Mouse (Mus musculus): ENCODE data around the gene Plekha6. TPM values are rescaled to one million over a fixed set of nuclear protein-coding genes. Genes with fewer than 3 reads are reported as not detected.
"Not testable (repeated sequence)": the region's sequence is repeated elsewhere in the genome, so short reads cannot be mapped to it uniquely, and the experiment has no call there.

Gene Plekha6
- polyA plus RNA-seq, 1 experiment from 2014 or later = 17.7 TPM

DNA sequence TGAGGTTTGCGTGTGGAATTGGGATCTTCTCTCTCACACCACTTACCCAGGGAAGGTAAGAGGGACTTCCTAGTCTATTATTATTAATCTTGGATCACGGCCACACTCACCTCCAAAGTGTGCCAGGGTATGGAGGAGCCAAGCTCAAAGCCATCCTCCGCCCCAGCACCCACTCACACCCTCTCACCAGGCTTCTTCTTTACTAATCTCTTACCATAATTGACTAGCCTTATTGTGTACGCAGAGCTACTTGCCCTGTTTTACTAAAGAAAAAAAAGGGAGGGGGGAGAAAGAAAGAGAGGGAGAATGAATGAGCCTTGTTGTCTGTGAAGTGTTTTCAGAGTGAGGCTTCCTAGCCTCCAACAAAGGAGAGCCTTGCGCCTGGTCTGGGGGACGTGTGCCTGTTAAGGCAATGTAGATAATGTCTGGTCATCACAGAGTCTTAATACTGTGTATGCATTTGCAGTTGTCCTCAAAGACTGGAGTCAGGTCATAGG lies 164.3 kb downstream of the Plekha6 start:
- Histone ChIP-seq H3K4me3 (replicated peaks; ENCODE audit: low read length) (no peak overlapping the region), H3K9me3 (replicated peaks; ENCODE audit: control insufficient read depth, low read length) (no peaks in the 10 kb centered on the region), H3K36me3 (ENCODE audit: control insufficient read depth, insufficient read depth, low read length) (no peaks in the 10 kb centered on the region), H3K4me1 (ENCODE audit: control insufficient read depth, insufficient read depth, low read length) (peaks cover 10% of the 10 kb centered on the region), H3K4me2 (ENCODE audit: low read depth, low read length) (no peak overlapping the region), H3K9ac (ENCODE audit: low read length) (no peak overlapping the region), H3K27ac (ENCODE audit: low read length) (no peak overlapping the region), H3K27me3 (ENCODE audit: control insufficient read depth, insufficient read depth, low read length) (peaks cover 15% of the 10 kb centered on the region)
- ATAC-seq (ENCODE audit: insufficient read depth, low FRiP score) = no peak
- 77% methylated on average over 6 of the region's 6 CpGs for WGBS

GRCm38 (mm10) chr1:133328896-133329637 lies 165.1 kb downstream of the Plekha6 start:
- ATAC-seq (ENCODE audit: insufficient read depth, low FRiP score) = no peak

GRCm38 (mm10) chr1:133329638-133329964 lies 165.6 kb downstream of the Plekha6 start:
- H3K4me1 ChIP-seq (ENCODE audit: control insufficient read depth, insufficient read depth, low read length) = peaks cover 10% of the 10 kb centered on the region
- peak overlapping the region; percentile 29 for H3K4me3 ChIP-seq (replicated peaks; ENCODE audit: low read length)
- ATAC-seq (ENCODE audit: insufficient read depth, low FRiP score) = no peak
- H3K9ac ChIP-seq (ENCODE audit: low read length) = peak overlapping the region; percentile 58
- H3K27ac ChIP-seq (ENCODE audit: low read length) = no peak overlapping the region
- no peaks in the 10 kb centered on the region for H3K9me3 ChIP-seq (replicated peaks; ENCODE audit: control insufficient read depth, low read length)
- no peaks in the 10 kb centered on the region for H3K36me3 ChIP-seq (ENCODE audit: control insufficient read depth, insufficient read depth, low read length)
- WGBS = 27% methylated on average over 7 of the region's 7 CpGs
- peaks cover 15% of the 10 kb centered on the region for H3K27me3 ChIP-seq (ENCODE audit: control insufficient read depth, insufficient read depth, low read length)
- H3K4me2 ChIP-seq (ENCODE audit: low read depth, low read length) = peak overlapping the region; percentile 62

More at GRCm38 (mm10) chr1:133328896-133329637, 165.1 kb downstream of the Plekha6 start:
- peak overlapping the region; percentile 58 for H3K9ac ChIP-seq (ENCODE audit: low read length)
- peaks cover 10% of the 10 kb centered on the region for H3K4me1 ChIP-seq (ENCODE audit: control insufficient read depth, insufficient read depth, low read length)
- H3K4me3 ChIP-seq (replicated peaks; ENCODE audit: low read length) = peak overlapping the region; percentile 29
- H3K27ac ChIP-seq (ENCODE audit: low read length) = no peak overlapping the region
- 8% methylated on average over 34 of the region's 34 CpGs for WGBS
- no peaks in the 10 kb centered on the region for H3K9me3 ChIP-seq (replicated peaks; ENCODE audit: control insufficient read depth, low read length)
- no peaks in the 10 kb centered on the region for H3K36me3 ChIP-seq (ENCODE audit: control insufficient read depth, insufficient read depth, low read length)
- peaks cover 15% of the 10 kb centered on the region for H3K27me3 ChIP-seq (ENCODE audit: control insufficient read depth, insufficient read depth, low read length)
- peak overlapping the region; percentile 62 for H3K4me2 ChIP-seq (ENCODE audit: low read depth, low read length)

GRCm38 (mm10) chr1:133331142-133331541 lies 167.1 kb downstream of the Plekha6 start:
- H3K4me1 ChIP-seq (ENCODE audit: control insufficient read depth, insufficient read depth, low read length) = peaks cover 10% of the 10 kb centered on the region
- no peaks in the 10 kb centered on the region for H3K36me3 ChIP-seq (ENCODE audit: control insufficient read depth, insufficient read depth, low read length)
- H3K9me3 ChIP-seq (replicated peaks; ENCODE audit: control insufficient read depth, low read length) = no peaks in the 10 kb centered on the region
- ATAC-seq (ENCODE audit: insufficient read depth, low FRiP score) = no peak
- no peak overlapping the region for H3K4me2 ChIP-seq (ENCODE audit: low read depth, low read length)
- no peak overlapping the region for H3K4me3 ChIP-seq (replicated peaks; ENCODE audit: low read length)
- H3K27ac ChIP-seq (ENCODE audit: low read length) = no peak overlapping the region
- WGBS = 61% methylated on average over 3 of the region's 3 CpGs
- no peak overlapping the region for H3K9ac ChIP-seq (ENCODE audit: low read length)
- H3K27me3 ChIP-seq (ENCODE audit: control insufficient read depth, insufficient read depth, low read length) = peaks cover 15% of the 10 kb centered on the region

DNA sequence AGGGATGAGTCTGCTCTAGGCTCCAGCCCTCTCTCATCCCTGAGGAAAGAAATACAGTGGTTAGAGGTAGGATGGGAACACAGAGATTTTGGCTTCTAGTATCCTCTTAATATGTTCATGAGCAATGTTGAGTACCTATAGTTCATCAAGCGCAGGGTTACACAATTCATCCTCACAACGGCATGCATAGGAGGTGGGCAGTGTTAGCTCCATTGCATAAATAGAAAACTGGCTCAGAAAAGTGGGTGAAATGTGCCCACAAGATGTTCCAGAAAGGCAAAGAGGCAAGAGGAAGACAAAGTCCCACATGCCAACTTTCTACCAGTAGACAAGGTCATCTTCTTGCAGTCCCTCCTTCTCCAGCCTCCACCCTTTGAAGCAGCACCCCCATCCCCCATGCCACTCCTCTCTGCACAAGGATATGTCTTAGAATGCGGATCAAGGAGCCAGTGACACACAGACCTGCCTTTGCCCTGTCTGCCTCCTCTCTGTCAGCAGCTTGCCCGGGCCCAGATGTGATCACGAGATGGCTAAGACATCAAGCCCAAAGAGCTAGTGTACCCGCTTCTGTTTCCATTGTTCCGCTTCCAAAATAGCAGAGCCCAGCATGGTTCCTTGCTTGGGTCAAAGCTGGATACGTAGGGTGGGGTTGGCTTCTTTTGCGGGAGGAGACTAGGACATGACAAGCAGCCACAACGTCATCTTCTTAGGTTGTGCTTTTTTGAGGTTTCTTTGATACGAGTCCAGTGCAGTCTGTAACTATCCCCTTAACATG lies 168.8 kb downstream of the Plekha6 start:
- Histone ChIP-seq H3K9ac (ENCODE audit: low read length) (no peak overlapping the region), H3K4me3 (replicated peaks; ENCODE audit: low read length) (no peak overlapping the region), H3K27me3 (ENCODE audit: control insufficient read depth, insufficient read depth, low read length) (peaks cover 15% of the 10 kb centered on the region), H3K27ac (ENCODE audit: low read length) (no peak overlapping the region), H3K4me1 (ENCODE audit: control insufficient read depth, insufficient read depth, low read length) (peaks cover 10% of the 10 kb centered on the region), H3K36me3 (ENCODE audit: control insufficient read depth, insufficient read depth, low read length) (no peaks in the 10 kb centered on the region), H3K4me2 (ENCODE audit: low read depth, low read length) (no peak overlapping the region), H3K9me3 (replicated peaks; ENCODE audit: control insufficient read depth, low read length) (no peaks in the 10 kb centered on the region)
- 86% methylated on average over 11 of the region's 11 CpGs for WGBS
- ATAC-seq (ENCODE audit: insufficient read depth, low FRiP score) = no peak

- Histone ChIP-seq H3K9ac (ENCODE audit: low read length) (no peak overlapping the region), H3K27ac (ENCODE audit: low read length) (no peak overlapping the region), H3K27me3 (ENCODE audit: control insufficient read depth, insufficient read depth, low read length) (peaks cover 7% of the 10 kb centered on the region), H3K9me3 (replicated peaks; ENCODE audit: control insufficient read depth, low read length) (no peaks in the 10 kb centered on the region), H3K4me2 (ENCODE audit: low read depth, low read length) (no peak overlapping the region), H3K4me1 (ENCODE audit: control insufficient read depth, insufficient read depth, low read length) (peaks cover 7% of the 10 kb centered on the region), H3K4me3 (replicated peaks; ENCODE audit: low read length) (no peak overlapping the region), H3K36me3 (ENCODE audit: control insufficient read depth, insufficient read depth, low read length) (no peaks in the 10 kb centered on the region)
- 77% methylated on average over 6 of the region's 6 CpGs for WGBS
- no peak for ATAC-seq (ENCODE audit: insufficient read depth, low FRiP score)
Observed at GRCm38 (mm10) chr1:133333937-133334336, 169.9 kb downstream of the Plekha6 start.

GRCm38 (mm10) chr1:133340403-133340802 lies 176.4 kb downstream of the Plekha6 start:
- not testable (repeated sequence) for H3K9me3 ChIP-seq (replicated peaks; ENCODE audit: control insufficient read depth, low read length); H3K4me3 ChIP-seq (replicated peaks; ENCODE audit: low read length); H3K4me2 ChIP-seq (ENCODE audit: low read depth, low read length); H3K27ac ChIP-seq (ENCODE audit: low read length); H3K27me3 ChIP-seq (ENCODE audit: control insufficient read depth, insufficient read depth, low read length); ATAC-seq (ENCODE audit: insufficient read depth, low FRiP score); H3K4me1 ChIP-seq (ENCODE audit: control insufficient read depth, insufficient read depth, low read length); H3K9ac ChIP-seq (ENCODE audit: low read length); H3K36me3 ChIP-seq (ENCODE audit: control insufficient read depth, insufficient read depth, low read length)
- WGBS = 67% methylated on average over 1 of the region's 1 CpGs

GRCm38 (mm10) chr1:133344357-133344756 lies 180.3 kb downstream of the Plekha6 start:
- no peaks in the 10 kb centered on the region for H3K36me3 ChIP-seq (ENCODE audit: control insufficient read depth, insufficient read depth, low read length)

GRCm38 (mm10) chr1:133346531-133346930 lies 182.5 kb downstream of the Plekha6 start:
- Histone ChIP-seq H3K27me3 (ENCODE audit: control insufficient read depth, insufficient read depth, low read length) (no peaks in the 10 kb centered on the region), H3K4me1 (ENCODE audit: control insufficient read depth, insufficient read depth, low read length) (no peaks in the 10 kb centered on the region; the same call in 1 of the 2 replicates), H3K36me3 (ENCODE audit: control insufficient read depth, insufficient read depth, low read length) (no peaks in the 10 kb centered on the region), H3K9ac (ENCODE audit: low read length) (no peak overlapping the region), H3K4me3 (replicated peaks; ENCODE audit: low read length) (no peak overlapping the region), H3K4me2 (ENCODE audit: low read depth, low read length) (no peak overlapping the region), H3K27ac (ENCODE audit: low read length) (no peak overlapping the region), H3K9me3 (replicated peaks; ENCODE audit: control insufficient read depth, low read length) (no peaks in the 10 kb centered on the region)
- ATAC-seq (ENCODE audit: insufficient read depth, low FRiP score) = no peak
- 70% methylated on average over 9 of the region's 9 CpGs for WGBS

More at GRCm38 (mm10) chr1:133344357-133344756, 180.3 kb downstream of the Plekha6 start:
- no peaks in the 10 kb centered on the region for H3K4me1 ChIP-seq (ENCODE audit: control insufficient read depth, insufficient read depth, low read length)
- 80% methylated on average over 2 of the region's 2 CpGs for WGBS
- H3K27ac ChIP-seq (ENCODE audit: low read length) = no peak overlapping the region
- no peak overlapping the region for H3K4me3 ChIP-seq (replicated peaks; ENCODE audit: low read length)
- H3K9me3 ChIP-seq (replicated peaks; ENCODE audit: control insufficient read depth, low read length) = no peaks in the 10 kb centered on the region
- H3K4me2 ChIP-seq (ENCODE audit: low read depth, low read length) = no peak overlapping the region
- no peaks in the 10 kb centered on the region for H3K27me3 ChIP-seq (ENCODE audit: control insufficient read depth, insufficient read depth, low read length)
- ATAC-seq (ENCODE audit: insufficient read depth, low FRiP score) = no peak
- H3K9ac ChIP-seq (ENCODE audit: low read length) = no peak overlapping the region
